Mouse (Mus musculus) lung, postnatal 0 days (tissue): ENCODE data around the gene 3110082I17Rik.

Experiments
- CTCF ChIP-seq: IDR thresholded peaks from 2 replicates; pipeline ENCODE4 v1.5.1; 2016; ENCODE audit warnings: antibody characterized with exemption, mild to moderate bottlenecking
- EP300 ChIP-seq: IDR thresholded peaks from 2 replicates; pipeline ENCODE4 v1.6.1; 2016; ENCODE audit warnings: antibody characterized with exemption, mild to moderate bottlenecking, control low read depth

DNA sequence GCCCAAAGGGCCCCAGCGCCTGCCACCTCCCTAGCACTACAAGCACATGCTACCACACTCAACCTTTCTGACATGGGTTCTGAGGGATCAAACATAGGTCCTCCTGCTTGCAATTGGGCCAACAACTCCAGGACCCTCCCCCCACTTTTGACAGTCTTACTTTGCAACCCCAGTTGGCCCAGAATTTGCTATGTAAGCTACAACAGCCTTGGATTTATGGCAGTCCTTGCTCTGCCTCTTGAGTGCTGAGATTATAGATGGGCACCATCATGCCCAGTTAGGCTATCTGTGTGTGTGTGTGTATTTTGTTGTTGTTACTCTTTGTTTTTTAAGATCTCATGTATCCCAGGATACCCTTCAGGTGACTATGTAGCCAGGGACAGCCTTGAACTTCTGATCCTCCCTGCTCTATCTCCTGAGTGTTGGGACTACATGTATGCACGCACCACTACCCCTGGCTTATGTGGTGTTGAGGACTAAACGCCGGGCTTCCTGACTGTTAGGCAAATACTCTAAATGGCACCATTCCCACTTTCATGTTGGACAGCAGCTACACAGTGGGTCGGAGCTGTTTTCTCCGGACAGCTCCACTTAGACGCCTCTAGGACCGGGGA is 80.4 kb downstream of the 3110082I17Rik start:
- no peak for TF ChIP-seq CTCF
- TF ChIP-seq EP300: no peak
